Mouse (Mus musculus): ENCODE results near the gene Rtl10.
A peak's percentile ranks its signal among the peaks of the same experiment; 100 is the strongest.

Gene Rtl10

GRCm38 (mm10) chr16:18498558-18498990 lies at the start of gene Rtl10, which contains the start of gene Gnb1l:
Gene Rtl10, plus strand, starts transcription at chr16:18498901.
Gene Gnb1l, plus strand, starts transcription at chr16:18498713.
- peak; percentile 95 for DNase-seq (ENCODE audit: low spot score)

GRCm38 (mm10) chr16:18449005-18449404 lies 49.7 kb upstream of the Rtl10 start:
- DNase-seq (ENCODE audit: low spot score): no peak

GRCm38 (mm10) chr16:18451486-18452181 lies 47.1 kb upstream of the Rtl10 start:
- no peak for DNase-seq (ENCODE audit: low spot score)

GRCm38 (mm10) chr16:18452361-18452862 lies 46.3 kb upstream of the Rtl10 start:
- DNase-seq (ENCODE audit: low spot score): no peak

GRCm38 (mm10) chr16:18453846-18454245 lies 44.9 kb upstream of the Rtl10 start:
- DNase-seq (ENCODE audit: low spot score): no peak

GRCm38 (mm10) chr16:18455407-18455806 lies 43.3 kb upstream of the Rtl10 start:
- DNase-seq (ENCODE audit: low spot score): no peak

- DNase-seq (ENCODE audit: low spot score): no peak
Observed at GRCm38 (mm10) chr16:18458661-18459060, 40.0 kb upstream of the Rtl10 start.

- DNase-seq (ENCODE audit: low spot score): peak; percentile 31
Observed at GRCm38 (mm10) chr16:18459335-18459954, 39.3 kb upstream of the Rtl10 start.

- peak; percentile 87 for DNase-seq (ENCODE audit: low spot score)
Observed at GRCm38 (mm10) chr16:18459955-18460370, 38.7 kb upstream of the Rtl10 start.

- DNase-seq (ENCODE audit: low spot score): no peak
Observed at GRCm38 (mm10) chr16:18460826-18461225, 37.9 kb upstream of the Rtl10 start.

GRCm38 (mm10) chr16:18462031-18462430 lies 36.7 kb upstream of the Rtl10 start:
- no peak for DNase-seq (ENCODE audit: low spot score)

- no peak for DNase-seq (ENCODE audit: low spot score)
Observed at GRCm38 (mm10) chr16:18462598-18462997, 36.1 kb upstream of the Rtl10 start.

- no peak for DNase-seq (ENCODE audit: low spot score)
Observed at GRCm38 (mm10) chr16:18464271-18464670, 34.4 kb upstream of the Rtl10 start.

- no peak for DNase-seq (ENCODE audit: low spot score)
Observed at GRCm38 (mm10) chr16:18470829-18471228, 27.9 kb upstream of the Rtl10 start.

GRCm38 (mm10) chr16:18471381-18471955 lies 27.2 kb upstream of the Rtl10 start:
- no peak for DNase-seq (ENCODE audit: low spot score)

- DNase-seq (ENCODE audit: low spot score): no peak
Observed at GRCm38 (mm10) chr16:18471976-18472375, 26.7 kb upstream of the Rtl10 start.

GRCm38 (mm10) chr16:18472416-18472815 lies 26.3 kb upstream of the Rtl10 start:
- no peak for DNase-seq (ENCODE audit: low spot score)

GRCm38 (mm10) chr16:18472976-18473375 lies 25.7 kb upstream of the Rtl10 start:
- DNase-seq (ENCODE audit: low spot score): no peak

GRCm38 (mm10) chr16:18474021-18474420 lies 24.7 kb upstream of the Rtl10 start:
- DNase-seq (ENCODE audit: low spot score): no peak

GRCm38 (mm10) chr16:18477996-18478395 lies 20.7 kb upstream of the Rtl10 start:
- DNase-seq (ENCODE audit: low spot score): no peak

- peak; percentile 38 for DNase-seq (ENCODE audit: low spot score)
Observed at GRCm38 (mm10) chr16:18479667-18480066, 19.0 kb upstream of the Rtl10 start.

- no peak for DNase-seq (ENCODE audit: low spot score)
Observed at GRCm38 (mm10) chr16:18480933-18481485, 17.7 kb upstream of the Rtl10 start.

GRCm38 (mm10) chr16:18482431-18482830 lies 16.3 kb upstream of the Rtl10 start:
- DNase-seq (ENCODE audit: low spot score): no peak

Data from MN1 (cell line).